Mouse (Mus musculus): ENCODE measurements around the gene Trip12.

The Trip12 gene

DNA sequence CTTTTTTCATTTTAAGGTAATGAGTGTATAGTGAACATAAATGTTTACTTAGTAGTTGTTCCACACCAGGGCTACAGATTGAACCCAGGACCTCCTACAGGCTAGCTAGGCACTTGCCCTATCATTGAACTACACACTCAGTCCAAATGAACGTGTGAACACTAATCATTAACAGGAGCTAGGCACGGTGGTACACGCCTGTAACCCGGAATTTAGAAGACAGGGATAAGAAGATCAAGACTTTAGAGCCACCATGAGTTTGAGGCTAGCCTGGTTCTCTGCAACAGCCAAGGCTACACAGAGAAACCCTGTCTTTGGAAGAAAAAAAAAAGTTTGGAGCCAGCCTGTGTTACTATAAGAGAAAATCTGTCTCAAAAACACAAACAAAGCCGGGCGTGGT is 19.3 kb upstream of the Trip12 start:
- DNase-seq = no peak

DNA sequence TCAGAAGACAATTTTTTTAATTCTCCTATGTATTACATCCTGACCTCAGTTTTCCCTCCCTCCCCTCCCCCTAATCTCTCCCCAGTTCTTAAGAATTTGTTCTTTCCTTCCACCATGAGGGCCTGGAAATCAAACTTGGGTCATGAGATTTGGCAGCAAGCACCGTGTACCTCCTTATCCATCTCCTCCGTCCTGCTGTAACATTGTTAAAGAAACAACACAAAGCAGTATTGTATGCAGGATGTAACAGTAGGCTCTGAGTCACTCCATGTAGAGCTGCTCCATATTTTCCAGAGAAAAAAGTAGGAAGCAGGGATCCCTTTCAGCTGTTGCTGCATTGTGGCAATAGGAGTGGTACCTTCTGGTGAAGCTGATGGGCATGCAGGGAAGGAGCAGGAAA is 15.4 kb upstream of the Trip12 start:
- no peak for DNase-seq

DNA sequence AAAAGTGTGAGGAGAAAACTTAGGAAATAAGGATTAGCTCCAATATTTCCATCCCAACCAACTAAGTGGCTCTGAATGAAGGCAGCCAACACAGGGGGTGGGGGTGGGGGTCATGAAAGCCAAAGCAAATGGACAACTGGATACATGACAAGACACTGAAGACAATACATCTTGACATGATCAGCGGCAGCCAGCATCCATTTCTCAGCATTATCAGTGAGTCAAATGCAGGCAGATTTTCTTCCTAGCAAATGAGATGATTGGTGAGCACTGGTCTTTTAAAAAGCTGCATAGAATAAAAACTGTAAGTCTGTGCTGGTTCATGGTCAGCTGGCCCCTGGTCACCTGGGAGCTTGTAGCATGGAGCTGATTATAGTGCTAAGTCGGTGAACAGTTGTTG is 14.7 kb upstream of the Trip12 start:
- no peak for DNase-seq

DNA sequence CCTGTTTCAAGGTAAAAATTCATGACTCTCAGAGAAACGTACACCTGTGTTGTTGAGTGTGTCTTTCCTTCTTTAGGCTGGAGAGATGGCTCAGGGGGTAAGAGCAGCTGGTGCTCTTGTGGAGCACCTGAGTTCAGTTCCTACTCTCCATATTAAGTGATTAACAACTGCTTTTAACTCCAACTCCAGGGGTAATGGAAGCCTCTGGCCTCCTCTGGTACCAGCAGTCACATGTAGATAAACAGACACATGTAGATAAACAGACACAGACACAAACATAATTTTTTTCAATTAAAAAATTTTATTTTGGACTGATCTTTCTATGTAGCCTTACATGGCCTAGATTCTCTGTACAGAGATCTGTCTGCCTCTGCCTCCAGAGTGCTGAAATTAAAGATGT is 13.4 kb upstream of the Trip12 start:
- no peak for DNase-seq

DNA sequence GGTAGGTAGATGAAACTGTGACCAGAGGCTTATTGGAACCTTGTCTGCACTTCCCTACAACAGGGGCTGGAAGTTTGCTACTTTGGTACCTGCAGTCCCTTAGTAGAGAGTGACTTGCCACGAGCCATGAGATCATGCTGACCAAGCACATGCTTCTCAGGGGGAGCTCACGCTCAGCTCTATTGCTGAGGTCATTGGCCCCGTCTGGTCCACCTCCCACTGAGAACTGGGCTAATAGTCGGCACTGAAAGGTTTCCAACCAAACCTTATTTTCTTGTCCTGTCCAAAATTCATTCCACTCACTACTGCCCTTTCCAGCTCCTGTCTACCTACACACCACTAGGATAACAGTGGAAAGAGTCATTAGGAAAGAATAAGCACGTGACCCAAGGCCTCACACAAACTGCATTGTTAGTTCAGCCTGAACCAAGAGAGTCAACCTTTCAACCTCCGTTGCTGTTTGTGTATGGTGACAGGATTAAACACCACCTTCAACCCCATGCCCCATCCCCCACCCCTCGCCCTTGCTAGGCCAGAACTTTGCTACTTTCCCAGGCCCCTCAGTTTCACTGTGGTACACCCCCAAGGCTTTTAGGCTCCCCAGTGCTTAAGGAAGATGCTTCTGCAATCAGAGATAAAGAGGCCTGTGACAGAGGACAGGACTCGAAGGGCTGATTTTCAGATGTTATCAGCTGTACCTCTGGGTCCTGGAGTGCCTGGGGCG is 11.4 kb upstream of the Trip12 start:
- DNase-seq = peak; percentile 70 to 86

DNA sequence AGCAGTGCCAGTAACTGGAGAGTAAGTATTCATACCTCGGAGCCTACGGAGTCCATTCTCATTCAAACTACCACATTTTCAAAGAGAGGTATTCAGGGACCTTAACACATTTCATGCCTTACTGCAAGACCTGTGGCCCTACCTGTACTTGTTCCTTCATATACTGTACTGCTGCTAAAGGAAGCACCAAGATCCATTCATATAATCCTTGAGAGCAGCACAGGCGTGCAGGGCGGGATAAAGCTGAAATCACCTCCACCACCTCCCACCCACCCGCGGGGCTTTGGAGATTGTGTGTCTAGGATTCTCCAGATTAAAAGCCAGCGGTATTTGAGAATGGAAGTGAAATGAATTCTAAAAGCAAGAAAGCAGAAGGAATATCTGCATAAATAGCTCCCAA is 10.2 kb upstream of the Trip12 start:
- DNase-seq = no peak

DNA sequence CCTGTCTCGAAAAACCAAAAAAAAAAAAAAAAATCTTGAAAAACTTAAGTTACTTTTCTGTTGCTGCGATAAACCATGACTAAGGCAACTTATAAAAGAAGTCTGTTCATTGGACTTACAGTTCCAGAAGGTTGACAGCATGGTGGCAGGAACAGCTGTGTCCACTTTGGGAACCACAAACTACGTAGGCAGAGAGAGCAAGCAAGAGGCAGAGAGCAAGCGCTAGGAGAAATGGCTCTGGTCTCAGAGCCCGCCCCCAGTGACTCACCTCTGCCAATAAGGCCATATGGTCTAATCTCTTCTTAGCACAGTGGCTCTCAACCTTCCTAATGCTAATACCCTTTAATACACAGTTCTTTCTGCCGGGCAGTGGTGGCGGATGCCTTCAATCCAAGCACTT is 9.5 kb upstream of the Trip12 start:
- DNase-seq = no peak

DNA sequence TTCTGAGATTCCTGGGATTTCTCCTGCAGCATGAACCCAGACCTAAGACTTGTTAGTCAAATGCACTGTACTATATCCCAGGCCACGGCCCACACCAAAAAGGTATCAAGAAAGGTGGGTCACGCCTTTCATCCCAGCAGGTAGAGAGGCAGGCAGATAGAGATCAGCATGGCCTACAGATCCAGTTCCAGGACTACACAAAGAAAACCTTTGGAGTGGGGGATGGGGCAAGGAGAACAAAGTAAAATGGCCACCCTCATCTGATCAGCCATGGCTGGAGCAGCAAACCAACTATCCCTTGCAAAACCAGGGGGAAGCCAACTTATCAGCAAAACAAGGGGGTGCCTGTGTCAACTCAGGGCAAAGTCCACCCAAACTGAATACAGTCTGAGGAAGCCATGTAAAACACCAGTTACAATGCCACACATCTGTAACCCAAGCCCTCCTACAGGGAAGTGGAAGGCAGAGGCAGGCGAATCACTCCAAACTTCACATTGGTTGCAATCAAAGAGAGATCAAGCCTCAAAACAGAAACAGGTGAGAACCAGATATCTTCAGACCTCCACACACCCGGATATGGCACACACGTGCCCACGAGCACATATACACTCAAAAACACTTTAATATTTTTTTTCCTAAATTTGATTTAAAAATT is 8.6 kb upstream of the Trip12 start:
- no peak for DNase-seq

DNA sequence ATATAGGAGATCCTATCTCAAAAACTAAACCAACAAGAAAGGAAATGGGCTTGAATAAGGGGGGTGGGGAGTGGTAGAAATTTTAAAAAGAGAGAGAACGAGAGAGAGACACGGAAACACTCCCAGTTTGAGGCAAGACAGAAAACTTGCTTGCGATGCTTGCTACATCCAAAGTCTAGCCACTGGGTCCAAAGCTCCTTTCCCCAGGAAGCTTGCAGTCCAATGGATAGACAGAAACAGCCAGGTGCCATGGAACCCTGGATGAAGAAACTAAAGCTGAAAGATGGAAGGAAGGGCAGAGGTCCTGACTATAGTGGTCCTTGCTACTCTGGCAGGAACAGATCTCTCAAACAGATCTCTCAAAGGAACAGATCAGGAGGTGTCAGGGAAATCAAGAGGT is 8.0 kb upstream of the Trip12 start:
- no peak for DNase-seq

DNA sequence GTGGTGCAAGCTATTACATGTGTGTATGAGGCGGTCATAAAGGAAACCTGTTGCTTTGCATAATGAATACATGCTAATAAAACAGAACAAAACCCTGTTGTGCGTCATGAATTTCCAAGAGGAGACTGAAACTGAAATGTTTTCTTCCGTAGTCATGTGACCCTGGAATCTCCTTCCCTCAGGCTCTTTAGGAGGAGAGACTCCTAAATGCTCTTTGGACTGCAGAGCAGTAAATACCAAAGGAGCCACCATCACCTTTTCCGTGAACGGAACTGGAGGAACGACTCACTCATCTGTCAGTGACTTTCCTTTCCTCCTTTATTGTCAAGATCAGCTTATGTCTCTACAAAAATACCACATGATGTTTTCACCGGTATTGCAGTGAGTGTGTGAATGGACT is 7.4 kb upstream of the Trip12 start:
- no peak for DNase-seq

DNA sequence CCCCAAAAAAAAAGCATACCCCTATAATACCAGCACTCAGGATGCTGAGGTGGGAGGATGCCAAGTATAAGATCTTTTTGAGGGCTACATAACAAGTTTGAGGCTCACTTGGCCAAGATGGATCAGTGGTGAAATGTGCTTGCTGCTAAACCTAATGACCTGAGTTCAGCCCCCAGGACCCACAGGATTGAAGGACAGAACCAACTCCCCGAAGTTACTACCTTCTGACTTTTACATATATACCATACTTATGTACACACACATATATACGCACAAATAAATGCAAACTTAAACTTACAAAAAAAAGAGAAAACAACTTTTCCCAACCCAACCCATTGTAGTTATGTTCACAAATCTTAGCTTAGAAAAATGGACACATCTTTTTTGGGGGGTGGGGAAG is 3.0 kb upstream of the Trip12 start:
- no peak for DNase-seq

DNA sequence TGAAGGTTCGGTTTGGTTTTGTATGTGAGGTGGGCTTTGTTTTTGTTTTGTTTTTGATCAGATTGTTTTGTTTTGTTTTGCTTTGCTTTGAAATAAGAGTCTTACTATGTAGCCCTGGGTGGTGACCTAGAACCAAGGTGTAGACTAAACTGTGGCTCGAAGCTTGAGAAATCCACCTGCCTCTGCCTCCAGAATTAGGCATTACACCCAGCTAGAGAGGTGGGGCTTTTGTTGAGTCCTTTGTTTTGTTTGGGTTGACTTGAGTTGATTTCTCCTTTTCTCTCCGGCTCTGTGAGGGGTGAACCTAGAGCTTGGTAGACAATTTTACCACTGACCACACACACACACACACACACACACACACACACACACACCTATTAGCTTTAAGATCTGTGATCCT is 745 bp upstream of the Trip12 start:
- DNase-seq = no peak

DNA sequence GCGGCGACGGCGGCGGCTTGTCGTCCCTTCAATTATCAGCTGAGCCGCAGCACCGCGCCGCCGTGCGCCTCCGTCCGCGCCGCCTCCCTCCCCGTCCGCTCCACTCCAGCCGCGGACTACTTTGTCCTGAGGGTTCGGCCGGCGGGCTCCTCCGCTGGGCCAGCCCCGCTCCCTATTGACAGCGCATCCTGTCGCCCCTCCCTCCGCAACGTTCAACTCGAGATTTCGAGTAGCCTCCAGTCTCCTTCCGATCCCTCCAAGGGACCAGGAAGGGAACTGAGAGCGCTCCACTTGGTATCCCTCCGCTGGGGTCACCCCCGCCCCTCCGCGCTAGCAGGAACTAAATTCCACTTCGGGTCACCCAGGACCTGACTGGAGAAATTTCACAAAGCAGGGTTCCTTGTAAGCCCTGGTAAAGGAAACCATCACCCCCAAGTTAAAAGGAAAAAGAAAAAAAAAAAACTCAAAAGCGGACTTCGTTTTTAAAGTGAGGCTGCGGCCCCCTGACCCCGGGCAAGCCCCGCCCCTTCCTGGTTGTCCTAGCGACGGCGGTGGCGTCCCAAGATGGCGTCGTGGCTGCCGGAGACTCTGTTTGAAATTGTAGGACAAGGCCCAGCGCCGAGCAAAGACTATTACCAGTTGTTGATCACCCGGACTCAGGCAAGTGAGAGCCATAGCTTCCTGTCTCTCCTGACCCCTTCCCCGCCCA is 853 bp downstream of the Trip12 start, which contains the start of gene Fbxo36:
Gene Fbxo36 (plus strand): TSS at position 533 of the 709 bp plus-strand sequence.
- DNase-seq = peak; percentile 94 to 97

DNA sequence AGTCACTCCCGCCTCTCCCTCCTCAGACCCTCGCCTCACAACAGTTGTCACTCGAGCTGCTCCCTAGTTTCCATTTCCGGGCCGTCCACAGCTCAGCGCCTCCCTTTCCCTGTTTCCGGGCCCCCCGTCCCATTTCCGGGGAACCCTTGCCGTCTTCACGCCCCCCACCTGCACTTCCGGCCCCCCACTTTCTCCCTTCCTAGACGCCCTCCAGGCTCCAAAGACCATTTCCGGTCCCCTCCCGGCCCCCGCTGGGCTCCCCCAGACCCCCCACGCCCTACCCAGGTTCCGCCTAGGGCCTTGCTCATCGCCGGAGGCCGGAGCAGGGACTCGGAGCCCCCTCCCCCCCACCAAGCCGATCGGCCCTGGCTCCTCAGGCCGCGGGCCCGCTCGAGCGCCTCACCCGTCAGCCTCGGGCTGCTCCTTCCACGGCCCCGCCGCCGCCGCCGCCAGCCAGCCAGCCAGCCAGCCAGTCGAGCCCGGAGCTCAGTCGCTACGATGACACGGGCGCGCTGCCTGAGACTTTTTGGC is 1.6 kb downstream of the Trip12 start:
- peak; percentile 75 to 87 for DNase-seq

DNA sequence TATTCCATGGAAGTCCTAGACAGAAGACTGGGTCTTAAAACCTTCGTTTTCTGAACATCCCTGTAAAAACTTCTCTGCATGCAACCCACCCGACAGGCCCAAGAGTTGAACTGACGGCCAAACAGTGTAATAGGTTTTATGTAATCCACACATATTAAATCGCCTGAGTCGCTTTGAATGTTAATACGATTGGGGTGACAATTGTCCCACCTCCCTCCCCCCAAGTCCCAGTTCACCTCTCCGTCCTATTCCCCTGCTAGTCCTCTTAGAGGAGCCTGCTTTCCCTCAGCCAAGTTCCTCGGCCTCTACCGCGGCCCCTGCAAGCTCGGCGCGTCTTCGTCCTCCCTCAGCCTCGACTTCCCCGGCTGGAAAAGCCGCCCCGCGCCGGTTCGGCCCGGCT is 2.2 kb downstream of the Trip12 start:
- no peak for DNase-seq

DNA sequence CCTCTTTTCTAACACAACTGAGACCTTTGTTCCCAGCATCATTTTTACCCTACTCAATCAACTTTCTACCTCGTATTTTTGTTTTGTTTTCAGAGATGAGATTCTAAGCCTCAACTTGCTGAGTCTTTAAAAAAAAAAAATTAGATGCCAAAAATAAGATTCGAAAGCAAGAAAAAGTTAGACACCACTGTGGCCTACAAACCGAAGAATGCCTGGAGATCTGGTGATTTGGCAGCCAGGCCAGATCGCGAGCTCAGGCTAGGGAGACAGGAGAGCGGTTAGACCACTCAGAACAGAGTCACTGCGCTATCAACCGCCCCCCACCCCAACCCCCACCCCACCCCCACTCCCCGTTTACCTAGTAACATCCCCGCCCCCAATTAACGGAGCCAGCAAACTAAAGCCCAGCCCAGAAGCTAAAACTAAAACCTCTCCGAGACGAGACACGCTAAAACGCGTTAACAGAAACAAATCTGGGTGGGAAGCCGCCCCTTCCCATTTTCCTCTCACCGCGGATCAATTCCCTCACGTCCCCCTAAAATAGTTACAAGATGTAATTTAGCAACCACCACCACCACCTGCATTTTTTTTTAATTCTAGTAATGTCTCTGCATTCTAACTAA is 2.7 kb downstream of the Trip12 start:
- no peak for DNase-seq

DNA sequence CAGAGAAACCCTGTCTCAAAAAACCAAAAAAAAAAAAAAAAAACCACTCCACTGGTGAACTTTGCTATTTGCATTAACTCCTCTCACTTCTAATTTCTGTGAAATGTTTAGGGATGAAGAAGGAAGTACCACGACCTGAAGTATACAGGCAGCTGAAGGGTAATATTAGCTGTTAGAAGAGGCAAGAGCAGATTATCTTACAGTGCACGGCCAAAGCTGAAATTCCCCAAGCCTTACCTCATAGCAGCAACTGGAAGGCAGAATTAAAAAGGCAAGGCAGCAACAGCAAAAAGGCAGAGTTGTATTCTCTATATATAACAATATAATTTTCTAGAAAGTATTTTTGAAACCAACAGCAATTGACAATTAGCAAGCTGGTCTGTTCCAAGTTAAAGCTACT is 15.2 kb downstream of the Trip12 start:
- no peak for DNase-seq

DNA sequence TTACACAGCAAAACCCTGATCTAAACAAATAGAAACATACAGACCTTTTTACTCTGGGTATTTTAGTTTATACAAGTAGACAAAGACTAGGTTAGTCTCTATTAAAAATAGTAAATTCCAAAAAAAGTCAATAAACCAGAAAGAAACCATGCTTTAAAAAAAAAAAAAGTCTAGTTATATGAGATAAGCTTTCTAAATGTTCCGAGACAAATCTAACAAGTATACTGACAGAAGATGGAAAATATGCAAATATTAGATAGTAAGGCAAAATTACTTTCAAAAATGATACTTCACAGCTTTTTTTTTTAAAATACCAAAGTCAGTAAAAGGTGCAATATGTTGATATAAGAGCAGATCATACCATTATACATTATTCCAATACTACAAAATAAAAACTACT is 22.7 kb downstream of the Trip12 start:
- DNase-seq = no peak

DNA sequence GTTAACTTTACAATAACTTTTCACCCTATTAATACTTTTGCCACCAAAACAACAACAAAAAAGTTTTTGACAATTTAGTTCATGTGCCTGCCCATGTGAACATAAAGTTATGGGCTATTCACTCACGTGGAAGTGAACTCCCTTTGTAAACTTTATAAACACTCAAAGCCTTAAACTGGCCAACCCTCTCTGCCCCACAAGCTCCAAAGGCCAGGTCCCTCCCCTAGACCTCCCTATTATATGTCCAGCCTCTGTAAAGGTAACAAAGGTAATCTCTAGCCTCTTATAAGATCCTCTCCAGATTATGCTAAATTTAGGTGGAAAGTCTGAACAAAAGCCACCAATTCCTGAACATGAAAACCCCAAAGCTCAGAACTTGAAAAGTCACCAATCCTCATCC is 36.5 kb downstream of the Trip12 start:
- no peak for DNase-seq

DNA sequence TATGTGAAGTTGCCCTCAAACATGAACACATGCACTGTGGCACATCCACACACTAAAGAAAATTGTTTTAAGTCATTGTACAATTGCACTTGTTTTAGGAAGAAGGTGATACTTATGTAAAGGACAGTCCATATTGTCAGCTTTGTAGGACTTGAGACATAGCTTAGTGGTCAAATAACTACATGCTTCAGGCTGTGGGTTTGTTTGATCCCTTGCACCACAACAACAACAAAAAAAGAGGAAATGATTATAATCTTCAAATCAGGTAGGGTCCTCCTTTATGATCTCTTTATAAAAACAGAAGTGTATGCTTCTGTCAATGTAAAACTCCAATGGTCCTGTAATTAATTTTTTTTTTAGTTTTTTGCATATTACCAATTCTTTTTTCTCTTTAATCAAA is 41.1 kb downstream of the Trip12 start:
- DNase-seq = no peak

DNA sequence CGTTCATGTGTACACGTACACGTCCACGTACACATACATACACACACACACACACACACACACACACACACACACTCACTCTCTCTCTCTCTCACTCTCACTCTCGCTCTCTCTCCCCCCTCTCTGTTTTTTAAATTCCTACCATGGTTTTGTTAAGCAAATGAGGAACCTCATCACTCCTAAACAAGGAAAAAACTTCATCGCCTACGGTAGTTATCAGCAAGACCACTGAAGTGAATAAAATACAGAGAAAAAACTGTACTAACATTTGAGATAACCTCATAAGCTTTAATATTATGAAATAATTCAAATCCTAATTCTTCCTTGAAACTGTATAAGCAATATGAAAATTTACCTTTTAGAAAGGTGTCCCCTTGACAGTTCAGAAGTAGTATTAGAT is 45.0 kb downstream of the Trip12 start:
- no peak for DNase-seq

DNA sequence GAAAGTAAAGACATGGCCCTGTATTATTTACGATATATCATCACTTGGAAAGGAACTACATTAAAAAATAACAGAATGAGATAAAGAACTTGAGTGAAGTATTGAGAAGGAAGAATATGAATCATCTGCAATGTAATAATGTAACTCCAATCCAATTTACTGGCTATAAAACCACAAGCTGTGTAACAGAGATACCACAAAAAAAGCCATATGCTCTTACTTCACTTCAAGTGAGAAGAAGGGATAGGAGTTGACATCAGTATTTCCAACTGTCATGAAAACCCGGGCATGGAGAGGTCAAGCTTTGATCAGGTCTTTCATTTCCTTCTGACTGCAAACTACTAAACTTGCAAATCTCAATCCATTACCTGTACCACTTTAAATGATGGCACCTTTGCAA is 48.9 kb downstream of the Trip12 start:
- no peak for DNase-seq

DNA sequence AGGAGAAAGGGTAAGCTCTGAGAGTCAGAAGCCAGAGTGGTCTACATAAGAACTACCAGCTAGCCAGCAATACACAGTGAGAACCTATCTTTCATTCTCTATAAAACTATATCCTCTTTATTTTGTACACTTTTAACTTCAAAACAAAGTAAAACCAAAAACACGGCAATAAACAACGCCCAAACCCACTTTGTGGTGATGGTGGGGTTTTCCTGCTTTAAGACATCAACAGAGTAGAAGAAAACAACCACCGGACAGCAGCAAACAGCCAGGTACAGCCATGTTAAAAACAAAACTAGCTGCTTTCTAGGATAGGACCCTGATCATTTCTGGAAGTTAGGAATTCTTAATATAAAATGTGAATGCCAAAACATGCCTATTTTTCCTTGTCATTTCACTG is 59.7 kb downstream of the Trip12 start:
- no peak for DNase-seq

DNA sequence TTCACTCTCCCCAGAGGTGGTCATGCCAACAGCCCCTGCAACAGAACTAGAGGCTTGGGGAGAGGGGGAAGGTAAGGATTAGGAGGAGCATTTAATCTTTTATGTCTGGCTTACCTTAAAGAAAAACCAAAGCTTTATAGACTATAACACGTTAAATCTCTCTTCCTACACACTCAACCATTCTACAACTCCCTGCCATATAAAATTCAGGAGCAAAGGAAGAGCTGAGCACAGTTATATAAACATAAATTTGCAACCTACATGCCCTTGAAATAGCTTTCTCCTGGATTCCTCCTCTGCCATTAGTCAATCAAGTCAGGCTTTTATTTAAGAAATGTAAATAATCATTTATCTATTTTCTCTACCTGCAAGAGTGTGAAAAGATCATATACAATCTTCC is 62.9 kb downstream of the Trip12 start:
- DNase-seq = no peak

Measured in kidney, postnatal 25 days (tissue).